Mouse (Mus musculus) midbrain, embryonic 15.5 days (tissue): Measurements from ENCODE around the gene Arl5c. TPM values are rescaled to one million over a fixed set of nuclear protein-coding genes. Genes with fewer than 3 reads are reported as not detected.

Experiments
- ATAC-seq: fragments of 200-750 bp; cut with Nextera tagmentation; replicated peaks from 2 replicates; pipeline ENCODE4 v1.8.0; 2017; ENCODE audit warnings: moderate TSS enrichment
- H3K27ac ChIP-seq: fragments of 300-500 bp; sonication (generic); 2 replicates; pipeline ENCODE4 v1.5.1; 2015; ENCODE audit warnings: mild to moderate bottlenecking, inconsistent platforms
- H3K27me3 ChIP-seq: fragments of 300-500 bp; sonication (generic); replicated peaks from 2 replicates; pipeline ENCODE4 v1.6.1; 2015; ENCODE audit warnings: inconsistent platforms
- H3K36me3 ChIP-seq: fragments of 300-500 bp; sonication (generic); replicated peaks from 2 replicates; pipeline ENCODE4 v1.6.1; 2015; ENCODE audit warnings: inconsistent platforms
- H3K4me1 ChIP-seq: fragments of 300-500 bp; sonication (generic); 2 replicates; pipeline ENCODE4 v1.6.1; 2015; ENCODE audit warnings: inconsistent platforms
- H3K4me2 ChIP-seq: fragments of 300-500 bp; sonication (generic); 2 replicates; pipeline ENCODE4 v1.6.1; 2015; ENCODE audit warnings: inconsistent platforms, mild to moderate bottlenecking, moderate library complexity
- H3K4me3 ChIP-seq: fragments of 300-500 bp; sonication (generic); 2 replicates; pipeline ENCODE4 v1.5.1; 2015; ENCODE audit warnings: mild to moderate bottlenecking, inconsistent platforms
- H3K9ac ChIP-seq: fragments of 300-500 bp; sonication (generic); 2 replicates; pipeline ENCODE4 v1.6.1; 2015; ENCODE audit warnings: mild to moderate bottlenecking, inconsistent platforms
- H3K9me3 ChIP-seq: fragments of 300-500 bp; sonication (generic); 2 replicates; pipeline ENCODE4 v1.6.1; 2016; ENCODE audit warnings: inconsistent platforms
- WGBS: fragments of 180-500 bp; shearing (Covaris S2); methylation state at CpG from one replicate; pipeline ENCODE4 v1.1.7; 2015; ENCODE audit warnings: mixed read lengths; 5-methylcytosine and 5-hydroxymethylcytosine counted together
- polyA plus RNA-seq: library from polyadenylated mRNA; unstranded; fragments of >200 nt; fragmentation: Nextera tagmentation; extraction: Ambion mirVana; gene quantifications from 2 replicates; pipeline ENCODE4 v1.2.1, GENCODE M21; 2015

Arl5c gene
- polyA plus RNA-seq, 1 experiment from 2014 or later = 10.8 TPM

GRCm38 (mm10) chr11:98000378-98001140 is 4.6 kb upstream of the Arl5c start:
- Histone ChIP-seq H3K4me3 (no peak overlapping the region), H3K4me1 (peaks cover 14% of the 10 kb centered on the region), H3K27ac (no peak overlapping the region), H3K9ac (no peak overlapping the region), H3K27me3 (0 out of 2 replicates have a peak, but pooled peaks cover 3% of the 10 kb centered on the region), H3K4me2 (no peak overlapping the region), H3K36me3 (peaks cover 14% of the 10 kb centered on the region), H3K9me3 (no peaks in the 10 kb centered on the region)
- ATAC-seq = no peak
- 47% methylated on average over 7 of the region's 7 CpGs for WGBS

GRCm38 (mm10) chr11:97999748-98000147 is 3.8 kb upstream of the Arl5c start:
- ATAC-seq = no peak
- H3K4me3 ChIP-seq = no peak overlapping the region
- H3K27me3 ChIP-seq = peaks cover 4% of the 10 kb centered on the region; the same call in 1 of the 2 replicates
- H3K4me2 ChIP-seq = no peak overlapping the region
- H3K4me1 ChIP-seq = peaks cover 22% of the 10 kb centered on the region
- H3K27ac ChIP-seq = no peak overlapping the region
- H3K36me3 ChIP-seq = peaks cover 6% of the 10 kb centered on the region
- H3K9me3 ChIP-seq = no peaks in the 10 kb centered on the region
- WGBS = 66% methylated on average over 5 of the region's 5 CpGs
- H3K9ac ChIP-seq = no peak overlapping the region

- H3K27ac ChIP-seq = no peak overlapping the region
- H3K36me3 ChIP-seq = no peaks in the 10 kb centered on the region
- no peaks in the 10 kb centered on the region for H3K9me3 ChIP-seq
- peaks cover 9% of the 10 kb centered on the region; the same call in 1 of the 2 replicates for H3K27me3 ChIP-seq
- 68% methylated on average over 7 of the region's 7 CpGs for WGBS
- H3K9ac ChIP-seq = no peak overlapping the region
- peaks cover 25% of the 10 kb centered on the region for H3K4me1 ChIP-seq
- no peak overlapping the region for H3K4me2 ChIP-seq
- H3K4me3 ChIP-seq = no peak overlapping the region
- ATAC-seq = no peak
Observed at GRCm38 (mm10) chr11:97998898-97999608, 3.1 kb upstream of the Arl5c start.

GRCm38 (mm10) chr11:97998074-97998793 is 2.3 kb upstream of the Arl5c start:
- ATAC-seq = no peak
- H3K9me3 ChIP-seq = no peaks in the 10 kb centered on the region
- H3K4me3 ChIP-seq = no peak overlapping the region
- H3K36me3 ChIP-seq = no peaks in the 10 kb centered on the region
- peaks cover 9% of the 10 kb centered on the region; the same call in 1 of the 2 replicates for H3K27me3 ChIP-seq
- no peak overlapping the region for H3K9ac ChIP-seq
- WGBS = 82% methylated on average over 11 of the region's 11 CpGs
- peaks cover 24% of the 10 kb centered on the region for H3K4me1 ChIP-seq
- no peak overlapping the region for H3K27ac ChIP-seq
- no peak overlapping the region for H3K4me2 ChIP-seq

GRCm38 (mm10) chr11:97997387-97997960 is 1.5 kb upstream of the Arl5c start:
- H3K9me3 ChIP-seq = no peaks in the 10 kb centered on the region
- peaks cover 19% of the 10 kb centered on the region for H3K4me1 ChIP-seq
- H3K36me3 ChIP-seq = no peaks in the 10 kb centered on the region
- 80% methylated on average over 8 of the region's 8 CpGs for WGBS
- no peak overlapping the region for H3K4me2 ChIP-seq
- H3K27ac ChIP-seq = no peak overlapping the region
- no peak for ATAC-seq
- H3K27me3 ChIP-seq = peaks cover 9% of the 10 kb centered on the region; the same call in 1 of the 2 replicates
- H3K4me3 ChIP-seq = no peak overlapping the region
- H3K9ac ChIP-seq = no peak overlapping the region

- Histone ChIP-seq H3K27ac (no peak overlapping the region), H3K36me3 (no peaks in the 10 kb centered on the region), H3K4me3 (no peak overlapping the region), H3K9me3 (no peaks in the 10 kb centered on the region), H3K4me2 (no peak overlapping the region), H3K27me3 (peaks cover 9% of the 10 kb centered on the region; the same call in 1 of the 2 replicates), H3K9ac (no peak overlapping the region), H3K4me1 (peaks cover 19% of the 10 kb centered on the region)
- 47% methylated on average over 1 of the region's 1 CpGs for WGBS
- ATAC-seq = no peak
Observed at GRCm38 (mm10) chr11:97996691-97997090, 710 bp upstream of the Arl5c start.

- peak overlapping the region; percentile 41 for H3K4me3 ChIP-seq
- peaks cover 27% of the 10 kb centered on the region for H3K4me1 ChIP-seq
- ATAC-seq = peak; percentile 61; the same call in 1 of the 2 replicates
Observed at GRCm38 (mm10) chr11:97994539-97995100, 1.4 kb downstream of the Arl5c start.

GRCm38 (mm10) chr11:97988530-97989096 is 7.4 kb downstream of the Arl5c start:
- ATAC-seq = peak; percentile 89
- Histone ChIP-seq H3K27me3 (peaks cover 24% of the 10 kb centered on the region), H3K4me1 (peaks cover 26% of the 10 kb centered on the region), H3K4me2 (peak overlapping the region; percentile 89), H3K36me3 (no peaks in the 10 kb centered on the region), H3K9me3 (no peaks in the 10 kb centered on the region), H3K4me3 (peak overlapping the region; percentile 98), H3K9ac (peak overlapping the region; percentile 88), H3K27ac (peak overlapping the region; percentile 90)
- under 1% methylated on average over 26 of the region's 26 CpGs for WGBS

More at GRCm38 (mm10) chr11:97994539-97995100, 1.4 kb downstream of the Arl5c start:
- Histone ChIP-seq H3K9me3 (no peaks in the 10 kb centered on the region), H3K27me3 (peaks cover 9% of the 10 kb centered on the region; the same call in 1 of the 2 replicates), H3K36me3 (no peaks in the 10 kb centered on the region), H3K27ac (no peak overlapping the region), H3K4me2 (peak overlapping the region; percentile 80), H3K9ac (peak overlapping the region; percentile 28; the same call in 1 of the 2 replicates)
- WGBS = 7% methylated on average over 13 of the region's 13 CpGs

GRCm38 (mm10) chr11:97987551-97988526 is 8.1 kb downstream of the Arl5c start:
- peak overlapping the region; percentile 89 for H3K4me2 ChIP-seq
- H3K4me1 ChIP-seq = peaks cover 26% of the 10 kb centered on the region
- H3K4me3 ChIP-seq = peak overlapping the region; percentile 98
- H3K9ac ChIP-seq = peak overlapping the region; percentile 88
- peaks cover 24% of the 10 kb centered on the region for H3K27me3 ChIP-seq
- H3K9me3 ChIP-seq = no peaks in the 10 kb centered on the region
- WGBS = under 1% methylated on average over 42 of the region's 42 CpGs
- ATAC-seq = peak; percentile 91
- H3K36me3 ChIP-seq = no peaks in the 10 kb centered on the region
- H3K27ac ChIP-seq = peak overlapping the region; percentile 90

- peak overlapping the region; percentile 40; the same call in 1 of the 2 replicates for H3K9ac ChIP-seq
- peak overlapping the region; percentile 81; the same call in 1 of the 2 replicates for H3K27ac ChIP-seq
Observed at GRCm38 (mm10) chr11:97986738-97987465, 9.1 kb downstream of the Arl5c start.

More at GRCm38 (mm10) chr11:97986738-97987465, 9.1 kb downstream of the Arl5c start:
- peaks cover 26% of the 10 kb centered on the region for H3K4me1 ChIP-seq
- H3K36me3 ChIP-seq = no peaks in the 10 kb centered on the region
- H3K27me3 ChIP-seq = peaks cover 24% of the 10 kb centered on the region
- H3K4me3 ChIP-seq = peak overlapping the region; percentile 98
- H3K4me2 ChIP-seq = peak overlapping the region; percentile 89
- no peak for ATAC-seq
- H3K9me3 ChIP-seq = no peaks in the 10 kb centered on the region
- 30% methylated on average over 14 of the region's 17 CpGs for WGBS
